Mouse (Mus musculus): Measurements from ENCODE around the gene Nae1. TPM values are rescaled to one million over a fixed set of nuclear protein-coding genes. Genes with fewer than 3 reads are reported as not detected.

The Nae1 gene
- total RNA-seq, 2 experiments from 2014 or later: 31.2 to 38.1 TPM

GRCm38 (mm10) chr8:104534779-104535141 lies 323 bp upstream of the Nae1 start:
- peak in 1 of 2 experiments; percentile 38 for DNase-seq (ENCODE audit: low spot score in 2 of 2)

- no peak for DNase-seq (ENCODE audit: low spot score in 2 of 2)
Observed at GRCm38 (mm10) chr8:104533551-104533950, 886 bp downstream of the Nae1 start.

- no peak for DNase-seq (ENCODE audit: low spot score in 2 of 2)
Observed at GRCm38 (mm10) chr8:104529671-104530070, 4.8 kb downstream of the Nae1 start.

- no peak for DNase-seq (ENCODE audit: low spot score in 2 of 2)
Observed at GRCm38 (mm10) chr8:104517872-104518271, 16.6 kb downstream of the Nae1 start.

GRCm38 (mm10) chr8:104510134-104510533 lies 24.3 kb downstream of the Nae1 start:
- DNase-seq (ENCODE audit: low spot score in 2 of 2): no peak

- DNase-seq (ENCODE audit: low spot score in 2 of 2): peak; percentile 7 to 37
Observed at GRCm38 (mm10) chr8:104509061-104510006, 25.1 kb downstream of the Nae1 start, which contains the start of gene Terb1. TSS of gene Terb1 (minus strand) at chr8:104509910.

- DNase-seq (ENCODE audit: low spot score in 2 of 2): no peak
Observed at GRCm38 (mm10) chr8:104479091-104479490, 55.3 kb downstream of the Nae1 start.

- DNase-seq (ENCODE audit: low spot score in 2 of 2): no peak
Observed at GRCm38 (mm10) chr8:104472465-104472864, 62.0 kb downstream of the Nae1 start.

- DNase-seq (ENCODE audit: low spot score in 2 of 2): no peak
Observed at GRCm38 (mm10) chr8:104467463-104467862, 67.0 kb downstream of the Nae1 start.

Other genes starting within 250 kb of the Nae1 start
- 1 to 10 TPM in 1 of 2 experiments, under 1 TPM in 1; 0.46 to 1.9 TPM for gene Cmtm2a, start 241.5 kb downstream of the Nae1 start, total RNA-seq (2021)
- not detected for gene Gm45711, start 224.6 kb downstream of the Nae1 start, total RNA-seq (2021)
- under 1 TPM; 0.19 to 0.46 TPM for gene Cmtm1, start 224.5 kb downstream of the Nae1 start, total RNA-seq (2021)
- gene Gm11020, start 213.1 kb downstream of the Nae1 start, total RNA-seq (2021): not detected
- gene Cmtm2b, start 212.4 kb downstream of the Nae1 start, total RNA-seq (2021): under 1 TPM in 1 of 2 experiments, not detected in 1; 0.45 TPM
- 10 to 100 TPM; 54.4 to 77.9 TPM for gene Cmtm3, start 195.2 kb downstream of the Nae1 start, total RNA-seq (2021)
- 10 to 100 TPM; 39.6 to 44.5 TPM for gene Cmtm4, start 138.8 kb downstream of the Nae1 start, total RNA-seq (2021)
- 100 to 1,000 TPM; 113 to 159 TPM for gene Dync1li2, start 91.6 kb downstream of the Nae1 start, total RNA-seq (2021)
- gene Terb1, start 24.7 kb downstream of the Nae1 start, total RNA-seq (2021): under 1 TPM in 1 of 2 experiments, not detected in 1; 0.19 TPM
- 1 to 10 TPM; 1.6 to 3.1 TPM for gene Car7, start 52 bp upstream of the Nae1 start, total RNA-seq (2021)
- gene Pdp2, start 56.8 kb upstream of the Nae1 start, total RNA-seq (2021): 10 to 100 TPM; 34.8 to 34.9 TPM
- under 1 TPM in 1 of 2 experiments, not detected in 1; 0.86 TPM for gene Cdh16, start 89.8 kb upstream of the Nae1 start, total RNA-seq (2021)
- 1 to 10 TPM; 2.7 to 9.4 TPM for gene Rrad, start 96.7 kb upstream of the Nae1 start, total RNA-seq (2021)
- 10 to 100 TPM; 40.7 to 50.0 TPM for gene Ciao2b, start 107.3 kb upstream of the Nae1 start, total RNA-seq (2021)
- not detected for gene Ces2a, start 199.4 kb upstream of the Nae1 start, total RNA-seq (2021)